ENCODE assay signal across 16 mouse cellular contexts in genomic region chrX:76200607-76201006, GRCm38 (mm10).
"Had no signal": no experiment of that assay in that cellular context is flagged by ENCODE, and none has a peak within 500 bp of the region (broad histone marks: within the 10 kb centered on the region; RNA-seq: fewer than 3 reads in every experiment).

No protein-coding gene starts in this region.

- H3K4me1 ChIP-seq: heart, embryonic 10.5 days; heart, embryonic 12.5 days; hindbrain, embryonic 10.5 days; hindbrain, embryonic 12.5 days; intestine, embryonic 15.5 days; limb, embryonic 13.5 days; limb, embryonic 15.5 days; liver, embryonic 15.5 days had no signal

- ATAC-seq: hindbrain, embryonic 16.5 days; inflammation-experienced regulatory T-cells, adult 6 months; intestine, embryonic 15.5 days; intestine, postnatal 0 days had no signal

- H3K27ac ChIP-seq: gastrocnemius, adult 2 months; heart, embryonic 10.5 days; hindbrain, embryonic 10.5 days; hindbrain, embryonic 12.5 days; hindbrain, embryonic 14.5 days; intestine, embryonic 15.5 days; layer of hippocampus, adult 2 months; left cerebral cortex, adult 2 months; limb, embryonic 13.5 days; limb, embryonic 15.5 days; liver, embryonic 15.5 days had no signal

- H3K27me3 ChIP-seq: heart, embryonic 12.5 days; hindbrain, embryonic 12.5 days; intestine, embryonic 15.5 days; limb, embryonic 13.5 days; limb, embryonic 15.5 days; liver, embryonic 15.5 days had no signal

- H3K36me3 ChIP-seq: heart, embryonic 10.5 days; heart, embryonic 12.5 days; hindbrain, embryonic 10.5 days; hindbrain, embryonic 12.5 days; intestine, embryonic 15.5 days; limb, embryonic 13.5 days; limb, embryonic 15.5 days; liver, embryonic 15.5 days had no signal

- H3K4me2 ChIP-seq: heart, embryonic 12.5 days; hindbrain, embryonic 12.5 days; hindbrain, embryonic 14.5 days; intestine, embryonic 15.5 days; limb, embryonic 13.5 days; limb, embryonic 15.5 days; liver, embryonic 15.5 days had no signal

- H3K9me3 ChIP-seq: heart, embryonic 10.5 days; heart, embryonic 12.5 days; hindbrain, embryonic 10.5 days; hindbrain, embryonic 12.5 days; intestine, embryonic 15.5 days; limb, embryonic 13.5 days; limb, embryonic 15.5 days; liver, embryonic 15.5 days had no signal

- H3K4me3 ChIP-seq: gastrocnemius, adult 2 months; heart, embryonic 10.5 days; heart, embryonic 12.5 days; hindbrain, embryonic 10.5 days; hindbrain, embryonic 12.5 days; intestine, embryonic 15.5 days; layer of hippocampus, adult 2 months; left cerebral cortex, adult 2 months; limb, embryonic 13.5 days; limb, embryonic 15.5 days; liver, embryonic 15.5 days had no signal

- H3K9ac ChIP-seq: heart, embryonic 12.5 days; hindbrain, embryonic 12.5 days; hindbrain, embryonic 14.5 days; intestine, embryonic 15.5 days; limb, embryonic 13.5 days; limb, embryonic 15.5 days; liver, embryonic 15.5 days had no signal

- DNase-seq: gastrocnemius, postnatal 25 days had no signal
